Mouse (Mus musculus): ENCODE data around the gene Btbd9. TPM values are rescaled to one million over a fixed set of nuclear protein-coding genes. Genes with fewer than 3 reads are reported as not detected.
A peak's percentile ranks its signal among the peaks of the same experiment; 100 is the strongest.

Btbd9 gene
- total and polyA plus RNA-seq, 3 experiments = 24.7 to 33.8 TPM; not detected in 1

GRCm38 (mm10) chr17:30616203-30616602 is 39.9 kb upstream of the Btbd9 start:
- Histone ChIP-seq H3K36me3 (ENCODE audit: control insufficient read depth in 1 of 2, insufficient read depth in 2 of 2, low read length in 2 of 2) (peaks cover 0 to 38% of the 10 kb centered on the region in 2 experiments; a peak in 2 of 4 replicates), H3K9ac (ENCODE audit: control insufficient read depth, low read depth, low read length, poor library complexity, severe bottlenecking) (no peak overlapping the region), H3K9me3 (replicated peaks; ENCODE audit: insufficient read depth, low read length) (no peaks in the 10 kb centered on the region), H3K4me1 (ENCODE audit: control insufficient read depth in 1 of 2, insufficient read depth in 2 of 2, low read length in 2 of 2) (peaks cover 27 to 33% of the 10 kb centered on the region in 2 experiments), H3K4me3 (ENCODE audit: control insufficient read depth in 1 of 2, insufficient read depth in 1 of 2, low read depth in 2 of 2, low read length in 2 of 2) (no peak overlapping the region), H3K27me3 (ENCODE audit: control insufficient read depth in 1 of 2, insufficient read depth in 2 of 2, low read length in 2 of 2) (no peaks in the 10 kb centered on the region), H3K79me2 (ENCODE audit: control insufficient read depth, insufficient read depth, low read length, poor library complexity) (peaks cover 12% of the 10 kb centered on the region), H3K27ac (ENCODE audit: control insufficient read depth, low read depth, low read length) (peak overlapping the region; percentile 63)
- TF ChIP-seq JUND (IDR thresholded peaks at IDR 0.05; ENCODE audit: low read depth, low read length) (no peak), SMC3 (IDR thresholded peaks at IDR 0.05; ENCODE audit: low read depth, low read length) (no peak), TAL1 (IDR thresholded peaks at IDR 0.05; ENCODE audit: low read length) (peak; percentile 94), GATA1 (IDR thresholded peaks at IDR 0.05; ENCODE audit: low read depth, low read length) (peak; percentile 99), POLR2A (IDR thresholded peaks at IDR 0.05; ENCODE audit: control insufficient read depth in 1 of 2, insufficient read depth in 1 of 2, low read depth in 1 of 2, low read length in 2 of 2, poor library complexity in 1 of 2) (no peak)
- peak; percentile 87 for DNase-seq (ENCODE audit: low read depth, low spot score)

DNA sequence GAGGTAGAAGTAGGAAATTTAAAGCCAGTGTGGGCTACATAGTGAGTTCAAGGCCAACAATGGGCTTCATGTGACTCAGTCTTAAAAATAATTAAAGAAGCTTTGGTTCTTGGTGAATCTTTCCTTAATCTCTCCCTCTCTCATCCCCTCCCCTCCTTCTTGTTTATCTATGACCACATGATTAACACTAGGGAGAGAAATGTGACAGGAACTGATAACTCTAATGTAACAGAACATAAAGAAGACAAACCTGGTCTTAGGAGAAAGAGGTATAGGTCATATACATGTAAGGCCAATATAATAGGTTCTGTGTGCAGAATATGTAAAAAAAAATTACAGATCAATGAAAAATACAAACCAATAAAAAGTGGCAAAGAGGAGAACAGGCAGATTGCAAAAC is 37.1 kb upstream of the Btbd9 start:
- no peaks in the 10 kb centered on the region for H3K27me3 ChIP-seq (ENCODE audit: control insufficient read depth in 1 of 2, insufficient read depth in 2 of 2, low read length in 2 of 2)
- H3K27ac ChIP-seq (ENCODE audit: control insufficient read depth, low read depth, low read length) = peak overlapping the region; percentile 93
- peaks cover 37 to 39% of the 10 kb centered on the region in 2 experiments for H3K4me1 ChIP-seq (ENCODE audit: control insufficient read depth in 1 of 2, insufficient read depth in 2 of 2, low read length in 2 of 2)
- H3K9ac ChIP-seq (ENCODE audit: control insufficient read depth, low read depth, low read length, poor library complexity, severe bottlenecking) = peak overlapping the region; percentile 44
- H3K79me2 ChIP-seq (ENCODE audit: control insufficient read depth, insufficient read depth, low read length, poor library complexity) = peaks cover 26% of the 10 kb centered on the region
- no peak for TF ChIP-seq MAZ (IDR thresholded peaks at IDR 0.05; ENCODE audit: low read depth, low read length)
- TF ChIP-seq GATA1 (IDR thresholded peaks at IDR 0.05; ENCODE audit: low read depth, low read length) = peak; percentile 99
- no peak for TF ChIP-seq EP300 (IDR thresholded peaks at IDR 0.05; ENCODE audit: low read depth in 1 of 2, low read length in 2 of 2)
- peak; percentile 94 for TF ChIP-seq TAL1 (IDR thresholded peaks at IDR 0.05; ENCODE audit: low read length)
- TF ChIP-seq NRF1 (IDR thresholded peaks at IDR 0.05; ENCODE audit: insufficient read depth, low read depth, low read length, poor library complexity, severe bottlenecking) = no peak
- TF ChIP-seq POLR2A (IDR thresholded peaks at IDR 0.05; ENCODE audit: control insufficient read depth in 1 of 2, insufficient read depth in 1 of 2, low read depth in 1 of 2, low read length in 2 of 2, poor library complexity in 1 of 2) = no peak
- no peak for TF ChIP-seq ELF1 (IDR thresholded peaks at IDR 0.05; ENCODE audit: low read depth, low read length)
- no peak for TF ChIP-seq CHD2 (IDR thresholded peaks at IDR 0.05; ENCODE audit: low read length)
- TF ChIP-seq POLR2AphosphoS5 (IDR thresholded peaks at IDR 0.05; ENCODE audit: borderline replicate concordance, low read depth, low read length) = no peak
- peak; percentile 88 for DNase-seq (ENCODE audit: low read depth, low spot score)
- no peaks in the 10 kb centered on the region for H3K9me3 ChIP-seq (replicated peaks; ENCODE audit: insufficient read depth, low read length)
- H3K36me3 ChIP-seq (ENCODE audit: control insufficient read depth in 1 of 2, insufficient read depth in 2 of 2, low read length in 2 of 2) = peaks cover 0 to 43% of the 10 kb centered on the region in 2 experiments; a peak in 2 of 4 replicates
- H3K4me3 ChIP-seq (ENCODE audit: control insufficient read depth in 1 of 2, insufficient read depth in 1 of 2, low read depth in 2 of 2, low read length in 2 of 2) = peak overlapping the region in 1 of 2 experiments; percentile 62; a peak in 2 of 4 replicates

DNA sequence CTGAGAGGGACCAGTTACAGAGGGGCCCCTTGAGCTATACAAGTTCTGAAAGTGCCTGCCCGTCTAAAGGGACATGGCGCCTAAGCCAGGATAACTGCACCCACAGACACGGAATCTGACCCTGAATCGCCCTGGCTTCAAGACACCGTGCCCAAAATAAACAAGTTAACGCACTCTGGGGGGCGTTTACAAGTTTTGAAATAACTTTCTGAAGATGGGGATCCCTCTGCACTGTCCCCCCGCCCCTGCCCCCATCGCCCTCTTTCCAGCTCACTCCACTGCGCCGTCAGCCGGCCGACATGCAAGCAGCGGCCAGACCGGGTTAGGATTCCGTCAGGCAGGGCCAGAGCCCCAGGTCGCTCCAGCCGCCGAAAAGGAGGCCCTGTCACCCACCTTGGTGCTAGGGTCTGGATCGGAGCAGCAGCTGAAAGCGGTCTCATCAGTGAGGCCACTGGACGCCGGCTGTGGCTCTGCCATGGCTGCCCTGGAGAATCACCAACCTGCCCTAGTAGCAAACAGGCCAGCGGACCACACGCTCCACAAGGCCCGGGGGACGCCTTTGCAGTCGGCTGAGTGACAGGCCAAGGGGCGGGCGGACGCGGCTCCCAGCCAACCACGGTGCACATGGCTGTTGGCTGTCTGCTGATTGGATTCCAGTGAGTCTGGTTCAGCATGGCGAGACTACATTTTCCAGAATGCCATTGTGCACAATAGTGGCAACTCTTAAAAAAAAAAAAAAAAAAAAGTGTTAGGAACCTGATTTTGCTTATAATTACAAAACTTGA is 36.0 kb upstream of the Btbd9 start:
- H3K4me1 ChIP-seq (ENCODE audit: control insufficient read depth in 1 of 2, insufficient read depth in 2 of 2, low read length in 2 of 2) = peaks cover 39 to 41% of the 10 kb centered on the region in 2 experiments

More for the DNA sequence above, 36.0 kb upstream of the Btbd9 start:
- Histone ChIP-seq H3K79me2 (ENCODE audit: control insufficient read depth, insufficient read depth, low read length, poor library complexity) (peaks cover 37% of the 10 kb centered on the region), H3K27me3 (ENCODE audit: control insufficient read depth in 1 of 2, insufficient read depth in 2 of 2, low read length in 2 of 2) (no peaks in the 10 kb centered on the region), H3K9ac (ENCODE audit: control insufficient read depth, low read depth, low read length, poor library complexity, severe bottlenecking) (peak overlapping the region; percentile 90), H3K36me3 (ENCODE audit: control insufficient read depth in 1 of 2, insufficient read depth in 2 of 2, low read length in 2 of 2) (peaks cover 4 to 52% of the 10 kb centered on the region in 2 experiments; a peak in 3 of 4 replicates), H3K27ac (ENCODE audit: control insufficient read depth, low read depth, low read length) (peak overlapping the region; percentile 89), H3K4me3 (ENCODE audit: control insufficient read depth in 1 of 2, insufficient read depth in 1 of 2, low read depth in 2 of 2, low read length in 2 of 2) (peak overlapping the region; percentile 89 to 96), H3K9me3 (replicated peaks; ENCODE audit: insufficient read depth, low read length) (no peaks in the 10 kb centered on the region)
- TF ChIP-seq TBP (IDR thresholded peaks at IDR 0.05; ENCODE audit: low read depth, low read length) = peak; percentile 90
- peak; percentile 90; the same call in 1 of the 2 replicates for TF ChIP-seq UBTF (IDR thresholded peaks at IDR 0.05; ENCODE audit: borderline replicate concordance, insufficient read depth, low read depth, low read length)
- TF ChIP-seq CTCF (IDR thresholded peaks at IDR 0.05 in 2 of 3, conservative IDR thresholded peaks at IDR 0.05 in 1 of 3; ENCODE audit: control insufficient read depth in 1 of 3, insufficient read depth in 1 of 3, low read depth in 2 of 3, low read length in 3 of 3, poor library complexity in 1 of 3, severe bottlenecking in 1 of 3) = peak in 1 of 3 experiments; percentile 55; a peak in 2 of 6 replicates
- no peak for TF ChIP-seq GABPA (IDR thresholded peaks at IDR 0.05; ENCODE audit: low read depth, low read length)
- TF ChIP-seq POLR2AphosphoS5 (IDR thresholded peaks at IDR 0.05; ENCODE audit: borderline replicate concordance, low read depth, low read length) = 0 out of 2 replicates have a peak, but pooled peaks have one; percentile 76
- TF ChIP-seq POLR2A (IDR thresholded peaks at IDR 0.05; ENCODE audit: control insufficient read depth in 1 of 2, insufficient read depth in 1 of 2, low read depth in 1 of 2, low read length in 2 of 2, poor library complexity in 1 of 2) = peak; percentile 97 to 98
- no peak for TF ChIP-seq TCF12 (IDR thresholded peaks at IDR 0.05; ENCODE audit: low read depth, low read length)
- no peak for TF ChIP-seq MEF2A (IDR thresholded peaks at IDR 0.05; ENCODE audit: extremely low read depth, insufficient replicate concordance, low read depth, low read length, poor library complexity, severe bottlenecking)
- DNase-seq (ENCODE audit: low read depth, low spot score) = peak; percentile 100

Data from MEL (cell line).